Mouse (Mus musculus) kidney, postnatal 14 days (tissue): Measurements from ENCODE around the gene Gm3159.
"Not testable (repeated sequence)": the region's sequence is repeated elsewhere in the genome, so short reads cannot be mapped to it uniquely, and the experiment has no call there.

Source experiments
- DNase-seq: peaks from one replicate; pipeline ENCODE4 v3.0.0; 2022; ENCODE audit warnings: mixed read lengths

Gm3159 gene

DNA sequence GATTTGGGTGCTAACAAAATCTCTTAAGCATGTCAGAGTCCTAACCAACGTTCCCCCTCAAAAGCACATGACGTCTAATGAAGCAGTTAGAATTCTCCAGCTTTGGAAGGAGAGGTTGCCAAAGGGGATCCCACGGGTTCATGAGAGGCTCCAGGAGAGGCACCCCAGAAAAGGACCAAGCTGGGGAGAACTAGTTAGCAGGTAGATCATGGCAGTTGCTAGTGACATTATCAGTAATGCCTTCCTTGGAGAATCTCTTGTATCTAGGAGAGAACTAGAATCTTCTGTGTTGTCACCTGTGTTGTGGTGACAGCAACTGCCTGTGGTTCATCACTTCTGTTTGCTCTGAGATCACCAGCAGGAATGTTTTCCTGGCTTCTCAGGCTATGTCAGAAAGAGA, at the start of gene Gm3159:
TSS of gene Gm3159 (plus strand) at position 301 of the 400 bp plus-strand sequence.
- DNase-seq = not testable (repeated sequence)

- not testable (repeated sequence) for DNase-seq
These were observed 28.3 kb upstream of the Gm3159 start for GRCm38 (mm10) chr14:4368991-4369390.

DNA sequence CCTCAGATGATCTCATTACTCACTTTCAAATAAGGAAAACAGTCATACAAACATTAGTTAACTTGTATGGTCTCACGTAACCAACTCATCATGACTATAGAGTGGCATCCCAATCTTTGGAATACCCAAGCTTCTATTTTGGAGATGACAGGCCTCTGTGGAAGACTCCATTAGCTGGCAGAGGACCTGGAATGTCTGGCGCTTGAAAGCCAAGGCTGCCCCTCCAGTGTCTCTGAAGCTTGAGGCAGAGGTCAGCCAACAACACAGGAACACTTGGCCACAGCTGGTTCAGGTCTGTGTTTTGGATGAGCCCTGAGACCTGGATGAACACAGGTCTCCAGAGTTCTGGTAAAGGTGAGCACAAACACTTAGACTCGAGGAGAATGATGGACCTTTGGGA, 27.6 kb upstream of the Gm3159 start:
- not testable (repeated sequence) for DNase-seq

- not testable (repeated sequence) for DNase-seq
These were observed 19.5 kb upstream of the Gm3159 start for GRCm38 (mm10) chr14:4377871-4378270.

DNA sequence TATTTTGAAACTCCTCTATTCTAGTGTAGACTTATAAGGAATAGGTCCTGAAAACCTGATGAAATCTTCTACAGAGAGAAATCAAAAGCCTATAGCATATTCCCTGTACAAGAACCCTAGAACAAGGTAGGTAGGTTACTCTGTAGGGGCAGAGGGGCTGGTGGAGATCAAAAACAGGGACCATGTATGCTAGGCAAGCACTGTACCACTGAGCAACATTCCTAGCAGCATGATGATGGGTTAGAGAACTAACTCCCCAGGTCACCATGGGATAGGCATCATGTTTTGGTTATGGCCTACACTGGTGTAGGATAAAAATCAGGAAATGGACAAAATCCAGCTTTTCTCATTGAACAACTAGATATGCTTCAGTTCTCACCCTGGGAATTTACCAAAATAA, 11.7 kb upstream of the Gm3159 start:
- not testable (repeated sequence) for DNase-seq

GRCm38 (mm10) chr14:4392841-4393530, 4.3 kb upstream of the Gm3159 start:
- not testable (repeated sequence) for DNase-seq

GRCm38 (mm10) chr14:4398624-4399023, 1.3 kb downstream of the Gm3159 start:
- DNase-seq = not testable (repeated sequence)

DNA sequence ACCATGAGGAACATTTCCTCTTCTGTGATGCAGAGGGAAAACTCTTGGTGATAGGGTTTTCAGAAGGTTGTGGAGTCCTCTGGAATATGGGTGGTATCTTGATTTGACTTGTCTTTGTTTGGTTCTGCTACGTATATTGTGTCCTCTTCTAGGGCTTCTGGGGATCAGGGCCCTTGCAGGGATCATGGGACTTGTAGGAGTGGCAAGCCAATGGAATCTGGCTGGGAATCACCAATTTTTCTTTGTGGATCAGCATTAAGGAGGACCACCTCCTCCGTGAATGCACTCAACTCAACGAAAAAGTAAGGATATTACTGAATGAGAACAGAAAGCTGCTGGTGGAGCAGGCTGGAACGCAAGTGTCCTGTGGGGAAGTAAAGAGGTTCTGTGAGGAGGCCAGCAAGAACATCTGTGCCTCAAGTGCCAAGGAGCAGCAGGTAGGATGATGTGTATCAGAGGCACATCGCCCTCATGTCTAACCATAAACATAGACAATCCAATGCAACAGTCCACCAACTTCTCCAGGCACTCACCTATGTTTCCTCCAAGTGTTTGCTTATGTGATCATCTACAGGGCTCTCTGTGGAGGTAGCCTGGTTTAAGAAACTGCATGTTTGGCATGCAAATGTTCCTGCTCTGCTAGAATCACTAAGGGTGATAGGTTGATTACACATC, 2.9 kb downstream of the Gm3159 start:
- not testable (repeated sequence) for DNase-seq

DNA sequence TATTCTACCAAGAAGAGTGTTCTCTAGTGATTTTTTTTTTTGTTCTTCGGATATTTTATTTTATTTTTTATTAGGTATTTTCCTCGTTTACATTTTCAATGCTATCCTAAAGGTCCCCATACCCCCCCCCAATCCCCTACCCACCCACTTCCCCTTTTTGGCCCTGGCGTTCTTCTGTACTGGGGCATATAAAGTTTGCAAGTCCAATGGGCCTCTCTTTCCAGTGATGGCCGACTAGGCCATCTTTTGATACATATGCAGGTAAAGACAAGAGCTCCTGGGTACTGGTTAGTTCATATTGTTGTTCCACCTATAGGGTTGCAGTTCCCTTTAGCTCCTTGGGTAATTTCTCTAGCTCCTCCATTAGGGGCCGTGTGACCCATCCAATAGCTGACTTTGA, 3.9 kb downstream of the Gm3159 start:
- not testable (repeated sequence) for DNase-seq

GRCm38 (mm10) chr14:4403840-4404239, 6.5 kb downstream of the Gm3159 start:
- DNase-seq = not testable (repeated sequence)

DNA sequence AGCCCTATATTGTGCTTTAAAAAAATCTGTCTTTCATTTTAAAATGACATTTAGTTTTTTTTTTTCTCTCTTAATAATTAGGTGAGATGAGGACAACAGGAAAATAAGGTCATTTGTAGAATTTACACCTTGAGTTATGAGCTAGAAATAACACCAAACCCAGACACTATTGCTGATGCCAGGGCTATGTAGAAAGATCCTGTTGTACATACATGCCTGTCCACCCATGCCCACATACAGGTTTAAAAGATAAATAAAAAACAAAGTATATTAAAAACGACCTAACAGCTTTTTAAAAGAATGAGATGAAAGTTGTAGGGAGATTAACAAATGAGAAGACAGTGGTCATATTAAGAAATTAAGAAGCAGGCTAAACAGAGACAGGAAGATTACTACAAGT, 12.6 kb downstream of the Gm3159 start:
- DNase-seq = not testable (repeated sequence)

- DNase-seq = peak; percentile 74
These were observed 17.9 kb downstream of the Gm3159 start, which contains the start of gene Gm3164 for GRCm38 (mm10) chr14:4414965-4415835. TSS of gene Gm3164 (plus strand) at chr14:4415448.

- not testable (repeated sequence) for DNase-seq
These were observed 33.4 kb downstream of the Gm3159 start, which contains the start of gene Gm3173 for GRCm38 (mm10) chr14:4430692-4431091. TSS of gene Gm3173 (plus strand) at chr14:4430992.
